Mouse (Mus musculus) left cerebral cortex, adult 11 months (tissue): ENCODE data around the gene Rab5c.

Experiments used
- DNase-seq: peaks from one replicate; pipeline ENCODE4 v3.0.0; 2022; ENCODE audit warnings: low spot score

The Rab5c gene

GRCm38 (mm10) chr11:100752294-100752693, 14.3 kb upstream of the Rab5c start:
- DNase-seq: no peak

- DNase-seq: no peak
Measured at GRCm38 (mm10) chr11:100750127-100750526, 12.1 kb upstream of the Rab5c start.

- DNase-seq: no peak
Measured at GRCm38 (mm10) chr11:100749469-100749868, 11.5 kb upstream of the Rab5c start.

GRCm38 (mm10) chr11:100748620-100749019, 10.6 kb upstream of the Rab5c start:
- no peak for DNase-seq

- DNase-seq: no peak
Measured at GRCm38 (mm10) chr11:100747114-100747513, 9.1 kb upstream of the Rab5c start.

GRCm38 (mm10) chr11:100746546-100746945, 8.5 kb upstream of the Rab5c start:
- no peak for DNase-seq

- no peak for DNase-seq
Measured at GRCm38 (mm10) chr11:100745085-100745484, 7.1 kb upstream of the Rab5c start.

GRCm38 (mm10) chr11:100741348-100741747, 3.3 kb upstream of the Rab5c start:
- DNase-seq: no peak

- DNase-seq: no peak
Measured at GRCm38 (mm10) chr11:100738749-100739148, 734 bp upstream of the Rab5c start.

GRCm38 (mm10) chr11:100737105-100737733, 796 bp downstream of the Rab5c start:
- no peak for DNase-seq

- DNase-seq: no peak
Measured at GRCm38 (mm10) chr11:100736746-100737080, 1.3 kb downstream of the Rab5c start.

GRCm38 (mm10) chr11:100735954-100736745, 1.9 kb downstream of the Rab5c start:
- DNase-seq: no peak

- DNase-seq: no peak
Measured at GRCm38 (mm10) chr11:100735134-100735865, 2.7 kb downstream of the Rab5c start.

GRCm38 (mm10) chr11:100730477-100731205, 7.4 kb downstream of the Rab5c start:
- no peak for DNase-seq

- no peak for DNase-seq
Measured at GRCm38 (mm10) chr11:100729976-100730375, 8.0 kb downstream of the Rab5c start.

GRCm38 (mm10) chr11:100728601-100729000, 9.4 kb downstream of the Rab5c start:
- DNase-seq: no peak

GRCm38 (mm10) chr11:100727201-100727600, 10.8 kb downstream of the Rab5c start:
- no peak for DNase-seq

GRCm38 (mm10) chr11:100724919-100725512, 13.0 kb downstream of the Rab5c start:
- no peak for DNase-seq

- DNase-seq: no peak
Measured at GRCm38 (mm10) chr11:100722493-100723028, 15.5 kb downstream of the Rab5c start.

- no peak for DNase-seq
Measured at GRCm38 (mm10) chr11:100721776-100722492, 16.1 kb downstream of the Rab5c start.

GRCm38 (mm10) chr11:100721254-100721653, 16.8 kb downstream of the Rab5c start:
- DNase-seq: no peak
